Mouse (Mus musculus): ENCODE results near the gene Rab23.
A peak's percentile ranks its signal among the peaks of the same experiment; 100 is the strongest.

The Rab23 gene

DNA sequence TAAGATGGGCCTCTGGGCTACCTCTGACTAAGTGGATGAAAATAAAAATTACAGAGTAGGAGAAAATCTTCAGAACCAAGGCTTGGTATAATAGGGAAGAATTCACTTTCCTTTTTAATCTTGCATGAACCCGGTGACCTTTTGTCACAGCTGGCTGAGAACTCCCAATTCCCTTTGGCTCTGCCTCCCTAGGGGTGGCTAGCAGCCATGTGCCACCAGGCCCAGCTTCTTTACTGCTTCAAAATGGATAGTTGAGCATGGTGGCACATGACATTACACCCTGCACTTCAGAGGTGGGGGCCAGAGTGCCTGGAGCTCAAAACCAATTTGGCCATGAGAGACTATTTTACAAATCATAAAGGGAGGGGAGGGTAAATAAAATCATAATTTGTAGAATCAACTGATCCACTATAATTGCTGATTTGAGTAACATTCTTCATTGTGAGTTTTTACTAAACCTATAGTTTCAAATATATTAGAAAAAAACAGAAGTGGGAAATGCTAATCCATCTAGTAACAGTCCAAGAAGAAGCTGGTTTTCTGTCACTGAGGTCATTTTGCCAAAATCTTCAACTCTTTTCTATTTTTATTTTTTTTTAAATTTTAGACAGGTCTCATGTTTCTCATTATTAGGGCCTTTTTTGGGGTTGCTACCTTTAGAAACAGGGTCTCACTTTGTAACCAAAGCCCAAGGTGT is 48.6 kb downstream of the Rab23 start:
- DNase-seq: no peak

DNA sequence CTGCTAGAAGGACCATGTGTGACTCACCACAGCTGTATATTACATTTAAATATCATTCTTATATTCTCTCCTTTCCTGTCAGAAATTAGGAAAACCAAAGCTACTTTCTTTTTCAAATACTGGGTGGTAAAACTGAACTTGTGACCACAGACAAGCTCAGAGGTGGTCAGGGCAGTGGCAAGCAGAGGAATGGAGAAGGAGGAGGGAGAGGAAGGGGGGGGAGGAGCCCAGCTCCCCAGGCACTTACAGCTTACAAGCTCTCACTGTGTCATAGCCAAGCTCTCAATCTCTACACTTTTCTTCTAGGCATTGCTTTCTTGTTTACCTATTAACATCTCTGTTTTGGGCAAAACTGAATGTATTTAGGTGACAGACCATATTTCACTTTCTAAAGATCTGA is 49.1 kb downstream of the Rab23 start:
- no peak for DNase-seq

DNA sequence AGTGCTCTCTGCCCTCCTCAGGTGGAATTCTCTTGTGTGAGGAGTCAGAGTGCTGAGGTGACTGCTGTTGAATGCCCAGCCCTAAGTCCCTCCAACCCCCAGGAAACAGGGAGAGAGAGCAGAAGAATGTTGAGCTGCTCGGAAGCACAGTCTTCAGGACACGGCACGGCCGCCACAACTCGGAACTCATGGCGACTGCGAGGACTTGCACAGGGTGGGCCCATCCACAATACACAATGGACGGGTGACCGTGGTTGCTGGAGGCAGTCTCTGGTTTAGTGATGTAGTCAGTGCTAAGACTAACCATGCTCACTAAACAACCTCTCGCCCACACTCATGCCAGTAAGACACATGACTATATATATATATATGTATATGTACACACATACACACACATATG is 51.9 kb downstream of the Rab23 start:
- DNase-seq: no peak

DNA sequence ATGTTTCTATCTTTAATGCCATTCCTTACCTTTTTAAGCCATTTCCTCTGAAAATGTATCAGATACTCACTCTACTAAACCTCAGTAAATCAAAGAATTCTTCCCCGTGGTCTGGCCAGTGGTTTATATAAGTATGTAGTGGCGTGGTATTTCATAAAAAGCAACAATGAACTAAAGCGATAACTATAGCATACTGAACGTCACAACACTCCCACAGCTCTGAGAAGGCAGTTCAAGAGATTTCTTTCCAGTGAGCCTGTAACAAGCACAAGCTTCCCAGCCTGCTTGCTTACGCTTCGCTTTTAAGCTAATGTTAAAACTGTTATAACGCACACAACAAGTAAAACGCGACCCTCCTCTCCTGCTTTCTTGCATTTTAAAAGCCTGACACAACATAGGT is 52.4 kb downstream of the Rab23 start:
- DNase-seq: no peak

DNA sequence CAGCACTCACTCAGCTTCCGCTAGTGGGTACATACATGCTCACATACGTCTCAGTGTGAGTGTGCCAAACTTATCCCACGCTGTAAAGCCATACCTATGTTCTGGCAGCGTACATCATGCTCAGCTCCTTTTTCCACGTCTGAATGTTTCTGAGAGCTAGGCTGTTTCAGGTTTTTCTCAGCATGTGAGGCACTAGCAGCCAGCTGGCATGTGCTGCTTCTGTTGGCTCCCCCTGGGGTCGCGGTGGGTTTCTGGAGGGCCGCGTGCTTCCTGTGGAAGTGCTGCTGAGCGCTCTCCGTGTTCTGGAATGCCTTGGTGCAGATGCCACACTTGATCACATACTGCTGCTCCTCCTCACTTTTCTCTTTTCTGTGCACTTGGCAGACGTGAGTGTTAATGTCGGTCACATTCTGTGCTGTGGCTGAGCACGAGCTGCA is 56.5 kb downstream of the Rab23 start:
- DNase-seq: peak; percentile 32

DNA sequence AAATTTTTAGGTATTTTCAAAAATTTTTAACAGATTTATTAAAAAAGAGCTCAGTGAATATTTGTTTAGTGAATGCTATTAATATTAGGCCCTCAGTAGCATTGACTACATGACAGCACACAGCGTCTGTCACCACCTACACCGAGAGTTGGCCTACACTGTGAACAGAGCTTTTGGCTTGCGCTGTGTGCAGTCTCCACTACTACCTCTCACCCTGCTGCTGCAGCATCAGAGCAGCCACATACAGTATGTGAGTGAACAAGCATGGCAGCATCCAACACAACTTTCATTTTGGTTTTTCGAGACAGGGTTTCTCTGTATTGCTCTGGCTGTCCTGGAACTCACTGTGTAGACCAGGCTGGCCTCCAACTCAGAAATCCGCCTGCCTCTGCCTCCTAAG is 64.9 kb downstream of the Rab23 start:
- no peak for DNase-seq

DNA sequence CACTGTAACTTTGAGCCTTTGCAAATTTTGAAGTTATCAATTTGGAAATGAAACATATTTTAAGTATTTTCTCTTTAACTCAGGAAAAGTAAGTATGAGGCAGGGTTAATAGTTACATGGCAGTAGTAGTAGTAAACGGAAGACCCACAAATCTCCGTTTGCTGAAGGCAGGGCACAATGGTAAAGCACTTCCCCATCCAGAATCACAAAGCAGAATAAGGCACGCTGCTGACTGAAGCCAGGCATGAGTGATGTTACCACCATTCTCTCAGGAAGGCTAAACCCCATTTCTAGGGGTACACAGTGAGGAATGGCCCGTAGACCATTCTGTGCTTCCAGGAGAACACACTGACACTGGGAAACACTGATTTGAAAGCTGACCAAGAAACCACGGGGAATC is 68.4 kb downstream of the Rab23 start:
- no peak for DNase-seq

DNA sequence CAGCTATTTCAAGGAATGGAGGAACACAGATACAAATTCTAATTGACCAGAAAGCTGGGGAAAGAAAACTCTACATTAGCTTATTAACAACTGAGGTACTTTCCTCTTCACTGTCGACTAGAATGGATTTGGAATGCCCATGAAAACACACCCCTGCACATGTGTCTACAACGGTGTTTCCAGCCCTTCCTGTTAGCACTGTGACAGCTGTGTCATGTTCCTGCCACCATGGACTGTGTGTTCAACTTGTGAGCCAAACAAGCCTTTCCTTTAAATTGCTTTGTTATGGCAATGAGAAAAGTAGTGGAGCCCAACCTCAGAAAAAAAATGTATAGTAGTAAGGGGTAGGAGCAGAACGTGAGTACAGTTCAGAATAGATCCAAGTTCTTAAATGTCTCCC is 68.8 kb downstream of the Rab23 start:
- DNase-seq: no peak
